Mouse (Mus musculus): Measurements from ENCODE around the gene Tiam2. TPM values are rescaled to one million over a fixed set of nuclear protein-coding genes. Genes with fewer than 3 reads are reported as not detected.

Tiam2 gene
- total and polyA plus RNA-seq, 3 experiments, result 5.9 to 9.5 (median 9.4) TPM

DNA sequence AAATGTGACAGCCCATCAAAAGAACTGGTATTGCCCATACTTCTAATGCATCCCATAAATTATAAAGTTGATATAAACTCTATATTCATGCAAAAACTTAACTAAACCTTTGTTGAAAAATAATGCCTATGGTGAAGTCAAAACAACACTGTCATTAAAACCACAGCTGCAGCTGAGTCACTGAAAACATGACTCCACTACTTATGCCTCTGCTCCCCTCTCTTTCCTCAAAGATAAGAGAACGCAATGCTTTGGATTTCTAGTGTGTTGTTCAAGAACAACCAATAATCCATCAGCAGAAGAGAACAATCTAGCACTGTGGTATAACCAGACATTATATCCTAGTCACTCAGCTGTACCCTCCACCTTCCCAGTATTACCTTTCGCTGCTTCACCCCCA is 213.9 kb downstream of the Tiam2 start:
- no peak for TF ChIP-seq POLR2A (IDR thresholded peaks at IDR 0.05; ENCODE audit: low read depth, low read length)
- no peak for TF ChIP-seq ZNF384 (IDR thresholded peaks at IDR 0.05; ENCODE audit: low read depth, low read length)
- no peak for TF ChIP-seq UBTF (IDR thresholded peaks at IDR 0.05; ENCODE audit: low read depth, low read length)
- TF ChIP-seq ZKSCAN1 (IDR thresholded peaks at IDR 0.05; ENCODE audit: borderline replicate concordance, low read depth, low read length), result no peak
- TF ChIP-seq MEF2A (IDR thresholded peaks at IDR 0.05; ENCODE audit: borderline replicate concordance, low read depth, low read length), result no peak
- TF ChIP-seq POLR2AphosphoS2 (IDR thresholded peaks at IDR 0.05; ENCODE audit: low read depth, low read length), result no peak
- TF ChIP-seq CHD1 (IDR thresholded peaks at IDR 0.05; ENCODE audit: low read depth, low read length), result no peak
- no peak for TF ChIP-seq ZC3H11A (IDR thresholded peaks at IDR 0.05; ENCODE audit: low read depth, low read length)
- no peak for TF ChIP-seq NELFE (IDR thresholded peaks at IDR 0.05; ENCODE audit: low read depth, low read length)
- TF ChIP-seq MXI1 (IDR thresholded peaks at IDR 0.05; ENCODE audit: low read depth, low read length), result no peak
- no peak for TF ChIP-seq JUN (IDR thresholded peaks at IDR 0.05; ENCODE audit: insufficient read depth, low read depth, low read length)
- TF ChIP-seq MAZ (IDR thresholded peaks at IDR 0.05; ENCODE audit: low read depth, low read length), result no peak
- no peak for TF ChIP-seq KAT2A (IDR thresholded peaks at IDR 0.05; ENCODE audit: insufficient replicate concordance, low read length)
- no peak for TF ChIP-seq ZMIZ1 (IDR thresholded peaks at IDR 0.05; ENCODE audit: low read depth, low read length)
- no peak for TF ChIP-seq SMC3 (IDR thresholded peaks at IDR 0.05; ENCODE audit: low read depth, low read length)
- no peak for TF ChIP-seq TBP (conservative IDR thresholded peaks at IDR 0.05; ENCODE audit: low read depth, low read length)
- TF ChIP-seq SIN3A (IDR thresholded peaks at IDR 0.05; ENCODE audit: low read length), result no peak
- no peak for TF ChIP-seq PAX5 (IDR thresholded peaks at IDR 0.05; ENCODE audit: low read length)
- TF ChIP-seq USF1 (IDR thresholded peaks at IDR 0.05; ENCODE audit: low read depth, low read length), result no peak
- DNase-seq (ENCODE audit: extremely low read depth), result no peak
- Histone ChIP-seq H3K79me2 (replicated peaks; ENCODE audit: control insufficient read depth, extremely low read depth, insufficient read depth, poor library complexity, severe bottlenecking) (no peaks in the 10 kb centered on the region), H3K4me3 (replicated peaks in 1 of 3; ENCODE audit: low read depth in 2 of 3, low read length in 2 of 3, poor library complexity in 1 of 3) (no peak overlapping the region), H3K27me3 (replicated peaks) (no peaks in the 10 kb centered on the region), H3K36me3 (replicated peaks in 1 of 2; ENCODE audit: control insufficient read depth in 1 of 2, insufficient read depth in 1 of 2, low read length in 1 of 2) (peaks cover 19 to 53% of the 10 kb centered on the region in 2 experiments), H3K9me3 (replicated peaks; ENCODE audit: low read length) (no peaks in the 10 kb centered on the region), H3K4me1 (ENCODE audit: control insufficient read depth in 1 of 2, insufficient read depth in 2 of 2) (no peaks in the 10 kb centered on the region), H3K9ac (ENCODE audit: insufficient read depth, low read depth) (no peak overlapping the region), H3K4me2 (ENCODE audit: insufficient read depth, low read depth, poor library complexity, severe bottlenecking) (no peak overlapping the region), H3K27ac (ENCODE audit: insufficient read depth, low read depth) (no peak overlapping the region)
- dilution Hi-C loops (cut with MboI; ENCODE audit: extremely low pct_ligation_motif_present, extremely low pct_unique_long_range_greater_than_20kb, low sequenced_read_pairs), result no loop called here
- in situ Hi-C loops (cut with MboI; ENCODE audit: low pct_ligation_motif_present, low pct_unique_long_range_greater_than_20kb, low sequenced_read_pairs), result no loop called here

DNA sequence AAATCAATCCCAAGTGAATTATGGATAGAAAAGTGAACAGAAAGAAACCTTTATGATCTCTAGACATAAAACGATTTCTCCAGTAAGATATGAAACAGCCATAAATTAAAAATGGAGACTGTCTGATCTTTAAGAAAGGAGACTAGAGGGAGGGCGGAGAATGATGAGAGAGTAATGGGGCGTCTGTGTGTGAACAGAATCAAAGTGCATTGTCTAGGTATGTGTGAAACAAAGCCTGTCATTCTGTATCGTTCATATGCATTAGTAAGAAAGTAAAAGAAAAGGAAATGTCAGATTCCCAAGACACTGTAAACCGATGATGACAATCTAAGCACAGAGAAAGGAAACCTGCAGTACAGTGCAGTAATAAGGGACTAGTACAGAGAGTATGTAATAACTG is 214.7 kb downstream of the Tiam2 start:
- no peak for DNase-seq (ENCODE audit: extremely low read depth)
- Histone ChIP-seq H3K4me1 (ENCODE audit: control insufficient read depth in 1 of 2, insufficient read depth in 2 of 2) (no peaks in the 10 kb centered on the region), H3K9me3 (replicated peaks; ENCODE audit: low read length) (no peaks in the 10 kb centered on the region), H3K79me2 (replicated peaks; ENCODE audit: control insufficient read depth, extremely low read depth, insufficient read depth, poor library complexity, severe bottlenecking) (no peaks in the 10 kb centered on the region), H3K27ac (ENCODE audit: insufficient read depth, low read depth) (no peak overlapping the region), H3K9ac (ENCODE audit: insufficient read depth, low read depth) (no peak overlapping the region), H3K4me2 (ENCODE audit: insufficient read depth, low read depth, poor library complexity, severe bottlenecking) (no peak overlapping the region), H3K27me3 (replicated peaks) (no peaks in the 10 kb centered on the region), H3K4me3 (replicated peaks in 1 of 3; ENCODE audit: low read depth in 2 of 3, low read length in 2 of 3, poor library complexity in 1 of 3) (no peak overlapping the region), H3K36me3 (replicated peaks in 1 of 2; ENCODE audit: control insufficient read depth in 1 of 2, insufficient read depth in 1 of 2, low read length in 1 of 2) (peaks cover 17 to 55% of the 10 kb centered on the region in 2 experiments)
- dilution Hi-C loops (cut with MboI; ENCODE audit: extremely low pct_ligation_motif_present, extremely low pct_unique_long_range_greater_than_20kb, low sequenced_read_pairs) (no loop called here), in situ Hi-C loops (cut with MboI; ENCODE audit: low pct_ligation_motif_present, low pct_unique_long_range_greater_than_20kb, low sequenced_read_pairs) (no loop called here)
- TF ChIP-seq SIN3A (IDR thresholded peaks at IDR 0.05; ENCODE audit: low read length), result no peak
- no peak for TF ChIP-seq NRF1 (IDR thresholded peaks at IDR 0.05; ENCODE audit: low read depth, low read length)
- no peak for TF ChIP-seq HCFC1 (IDR thresholded peaks at IDR 0.05; ENCODE audit: low read depth, low read length)
